Mouse (Mus musculus) CH12.LX (cell line): ENCODE measurements around the gene Fam71e2. TPM values are rescaled to one million over a fixed set of nuclear protein-coding genes. Genes with fewer than 3 reads are reported as not detected.

Experiments
- DNase-seq: peaks from one replicate; pipeline ENCODE4 v3.0.0-alpha.2; 2013; ENCODE audit errors: extremely low read depth
- H3K27ac ChIP-seq: 2 replicates; pipeline ENCODE4 v1.5.1; 2012; ENCODE audit warnings: low read depth, mild to moderate bottlenecking, control low read depth, moderate library complexity; ENCODE audit not compliant: insufficient read depth
- H3K27me3 ChIP-seq: replicated peaks from 2 replicates; pipeline ENCODE3; 2012; ENCODE audit warnings: inconsistent platforms
- H3K36me3 ChIP-seq, 2 experiments: replicated peaks in 1 of 2; 2 replicates each; pipeline versions ENCODE3 to v1.6.1; 2012; ENCODE audit warnings: inconsistent platforms in 1 of 2, low read length in 1 of 2, mild to moderate bottlenecking in 1 of 2, mixed read lengths in 1 of 2, moderate library complexity in 1 of 2; ENCODE audit not compliant: control insufficient read depth in 1 of 2, insufficient read depth in 1 of 2
- H3K4me1 ChIP-seq, 2 experiments: 2 replicates each; pipeline ENCODE4 v1.6.1; 2012; ENCODE audit warnings: inconsistent platforms in 1 of 2, moderate library complexity in 1 of 2; ENCODE audit not compliant: insufficient read depth in 2 of 2, control insufficient read depth in 1 of 2
- H3K4me2 ChIP-seq: 2 replicates; pipeline ENCODE4 v1.6.1; 2012; ENCODE audit warnings: low read depth, mild to moderate bottlenecking, control low read depth; ENCODE audit not compliant: poor library complexity, insufficient read depth, severe bottlenecking
- H3K4me3 ChIP-seq, 3 experiments: fragments of 150-350 bp in 1 of 3; sonication (generic) in 1 of 3; replicated peaks in 1 of 3; 2 replicates each; pipeline versions ENCODE3 to v1.5.1; 2011 to 2012; ENCODE audit warnings: low read depth in 2 of 3, low read length in 2 of 3, mild to moderate bottlenecking in 2 of 3, moderate library complexity in 2 of 3, control low read depth in 1 of 3, improper control_type of control experiment in 1 of 3, inconsistent platforms in 1 of 3, mixed read lengths in 1 of 3; ENCODE audit not compliant: poor library complexity in 1 of 3
- H3K79me2 ChIP-seq: replicated peaks from 2 replicates; pipeline ENCODE4 v1.6.1; 2012; ENCODE audit warnings: mild to moderate bottlenecking, moderate library complexity; ENCODE audit not compliant: control insufficient read depth, poor library complexity, insufficient read depth, severe bottlenecking; ENCODE audit errors: extremely low read depth
- H3K9ac ChIP-seq: 2 replicates; pipeline ENCODE4 v1.6.1; 2012; ENCODE audit warnings: low read depth, mild to moderate bottlenecking, control low read depth, moderate library complexity; ENCODE audit not compliant: insufficient read depth
- H3K9me3 ChIP-seq: replicated peaks from 2 replicates; pipeline ENCODE3; 2012; ENCODE audit warnings: low read length, inconsistent platforms, mixed read lengths
- CHD1 ChIP-seq: IDR thresholded peaks from 2 replicates; pipeline ENCODE4 v1.6.1; 2012; ENCODE audit warnings: low read depth, low read length, improper control_type of control experiment, inconsistent platforms
- CTCF ChIP-seq, 2 experiments: IDR thresholded peaks in 1 of 2; conservative IDR thresholded peaks in 1 of 2; 2 replicates each; pipeline ENCODE4 v1.5.1; 2011 to 2012; ENCODE audit warnings: low read depth in 2 of 2, low read length in 2 of 2, improper control_type of control experiment in 1 of 2, inconsistent platforms in 1 of 2, mild to moderate bottlenecking in 1 of 2, moderate library complexity in 1 of 2
- ELF1 ChIP-seq: IDR thresholded peaks from 2 replicates; pipeline ENCODE4 v1.6.1; 2014; ENCODE audit warnings: low read depth, mild to moderate bottlenecking, inconsistent platforms, low read length, improper control_type of control experiment
- ETS1 ChIP-seq: conservative IDR thresholded peaks from 2 replicates; pipeline ENCODE4 v1.6.1; 2012; ENCODE audit warnings: low read depth, mild to moderate bottlenecking, inconsistent platforms, low read length, improper control_type of control experiment, moderate library complexity
- JUND ChIP-seq: conservative IDR thresholded peaks from 2 replicates; pipeline ENCODE4 v1.6.1; 2011; ENCODE audit warnings: low read depth, low read length, improper control_type of control experiment
- KAT2A ChIP-seq: IDR thresholded peaks from 2 replicates; pipeline ENCODE4 v1.6.1; 2012; ENCODE audit warnings: low read length, improper control_type of control experiment, inconsistent platforms; ENCODE audit not compliant: insufficient replicate concordance
- MAFK ChIP-seq: IDR thresholded peaks from 2 replicates; pipeline ENCODE4 v1.6.1; 2011; ENCODE audit warnings: low read length, improper control_type of control experiment; ENCODE audit not compliant: insufficient replicate concordance
- MAX ChIP-seq: IDR thresholded peaks from 2 replicates; pipeline ENCODE4 v1.6.1; 2011; ENCODE audit warnings: low read length, improper control_type of control experiment
- MEF2A ChIP-seq: IDR thresholded peaks from 2 replicates; pipeline ENCODE4 v1.6.1; 2014; ENCODE audit warnings: low read depth, mild to moderate bottlenecking, inconsistent platforms, low read length, improper control_type of control experiment, borderline replicate concordance
- MXI1 ChIP-seq: IDR thresholded peaks from 2 replicates; pipeline ENCODE4 v1.6.1; 2011; ENCODE audit warnings: mild to moderate bottlenecking, low read depth, low read length, improper control_type of control experiment
- POLR2AphosphoS2 ChIP-seq: IDR thresholded peaks from 2 replicates; pipeline ENCODE4 v1.6.1; 2011; ENCODE audit warnings: low read depth, low read length, improper control_type of control experiment
- RAD21 ChIP-seq: IDR thresholded peaks from 2 replicates; pipeline ENCODE4 v1.6.1; 2011; ENCODE audit warnings: low read depth, mild to moderate bottlenecking, low read length, improper control_type of control experiment, moderate library complexity
- RCOR1 ChIP-seq: conservative IDR thresholded peaks from 2 replicates; pipeline ENCODE4 v1.6.1; 2012; ENCODE audit warnings: low read depth, mild to moderate bottlenecking, inconsistent platforms, low read length, improper control_type of control experiment
- TCF12 ChIP-seq: IDR thresholded peaks from 2 replicates; pipeline ENCODE4 v1.6.1; 2014; ENCODE audit warnings: low read depth, mild to moderate bottlenecking, inconsistent platforms, low read length, improper control_type of control experiment
- UBTF ChIP-seq: IDR thresholded peaks from 2 replicates; pipeline ENCODE4 v1.6.1; 2012; ENCODE audit warnings: low read depth, mild to moderate bottlenecking, inconsistent platforms, low read length, improper control_type of control experiment, moderate library complexity
- ZNF384 ChIP-seq: IDR thresholded peaks from 2 replicates; pipeline ENCODE4 v1.6.1; 2012; ENCODE audit warnings: low read depth, low read length, improper control_type of control experiment, inconsistent platforms
- dilution Hi-C: fragments of 300-500 bp; cut with MboI; formaldehyde crosslinking; loops from 2 replicates; pipeline ENCODE4 v1.14.3; 2020; ENCODE audit warnings: low sequenced_read_pairs; ENCODE audit not compliant: extremely low pct_unique_long_range_greater_than_20kb, extremely low pct_ligation_motif_present
- in situ Hi-C: fragments of 300-500 bp; cut with MboI; formaldehyde crosslinking; loops from 3 replicates; pipeline ENCODE4 v1.14.3; 2019; ENCODE audit warnings: low sequenced_read_pairs, low pct_ligation_motif_present, low pct_unique_long_range_greater_than_20kb, mixed read lengths
- polyA plus RNA-seq: library from polyadenylated mRNA; unstranded; fragments of >175 nt; gene quantifications from 2 replicates; pipeline ENCODE4 v1.2.1, GENCODE M21; 2012; ENCODE audit warnings: low read depth; ENCODE audit not compliant: insufficient read length
- total RNA-seq, 2 experiments: library from RNA; depleted of rRNA; stranded (reverse); fragments of 300-350 nt in 1 of 2; fragments of >200 nt in 1 of 2; gene quantifications; 2 replicates each; pipeline ENCODE4 v1.2.3; 2012 to 2014

The Fam71e2 gene
- total and polyA plus RNA-seq, 3 experiments, result not detected

GRCm38 (mm10) chr7:4782759-4783158 lies 11.7 kb upstream of the Fam71e2 start, which contains the start of the genes Il11 and Tmem190:
TSS of gene Il11 (minus strand) at chr7:4782859.
TSS of gene Tmem190 (plus strand) at chr7:4782937.
- H3K9ac ChIP-seq, result no peak within 1 kb of the TSS
- dilution Hi-C loops (no loop called here), in situ Hi-C loops (loop anchor here (5.0 to 10.0 kb wide), 3 partner anchors 35 to 158 kb away; no protein-coding TSS in a partner anchor)
- H3K36me3 ChIP-seq, result peaks cover 4 to 22% of the 10 kb centered on the region in 2 experiments
- no peaks in the 10 kb centered on the region for H3K79me2 ChIP-seq
- DNase-seq, result no peak
- H3K4me1 ChIP-seq, result peaks cover 9 to 36% of the 10 kb centered on the region in 2 experiments
- TF ChIP-seq RAD21 (no peak), ETS1 (no peak), MEF2A (no peak), MAX (no peak)
- H3K9me3 ChIP-seq, result no peaks in the 10 kb centered on the region
- H3K27me3 ChIP-seq, result peaks cover 3% of the 10 kb centered on the region
- no peak within 1 kb of the TSS for H3K4me3 ChIP-seq
- H3K27ac ChIP-seq, result no peak within 1 kb of the TSS
- no peak within 1 kb of the TSS for H3K4me2 ChIP-seq

- Histone ChIP-seq H3K4me3 (no peak overlapping the region), H3K27ac (no peak overlapping the region), H3K4me2 (no peak overlapping the region), H3K4me1 (peaks cover 9 to 30% of the 10 kb centered on the region in 2 experiments), H3K9me3 (no peaks in the 10 kb centered on the region), H3K36me3 (peaks cover 4 to 22% of the 10 kb centered on the region in 2 experiments), H3K79me2 (no peaks in the 10 kb centered on the region), H3K27me3 (peaks cover 7% of the 10 kb centered on the region), H3K9ac (no peak overlapping the region)
- TF ChIP-seq ZNF384 (no peak), ELF1 (no peak), MAFK (no peak), TCF12 (no peak), UBTF (no peak), RCOR1 (no peak), CTCF (conservative IDR thresholded peaks at IDR 0.05 in 1 of 2, IDR thresholded peaks at IDR 0.05 in 1 of 2; ENCODE audit: low read depth in 2 of 2, low read length in 2 of 2) (no peak), JUND (no peak), MXI1 (no peak)
- dilution Hi-C loops, result no loop called here
- no peak for DNase-seq
- in situ Hi-C loops, result loop anchor here (5.0 to 10.0 kb wide), 3 partner anchors 35 to 157 kb away; no protein-coding TSS in a partner anchor
Observed at GRCm38 (mm10) chr7:4782130-4782529, 11.0 kb upstream of the Fam71e2 start.

- H3K9me3 ChIP-seq, result no peaks in the 10 kb centered on the region
- in situ Hi-C loops, result loop anchor here (5.0 to 10.0 kb wide), 3 partner anchors 33 to 155 kb away; no protein-coding TSS in a partner anchor
- peaks cover 23% of the 10 kb centered on the region for H3K27me3 ChIP-seq
- TF ChIP-seq ETS1 (no peak; the same call in 1 of the 2 replicates), KAT2A (no peak), MXI1 (no peak), CHD1 (no peak), ELF1 (no peak), UBTF (no peak), POLR2AphosphoS2 (no peak), CTCF (conservative IDR thresholded peaks at IDR 0.05 in 1 of 2, IDR thresholded peaks at IDR 0.05 in 1 of 2; ENCODE audit: low read depth in 2 of 2, low read length in 2 of 2) (no peak)
- TF ChIP-seq, all 38 proteins: peak for 0
- dilution Hi-C loops, result no loop called here
- H3K4me2 ChIP-seq, result no peak overlapping the region
- no peaks in the 10 kb centered on the region for H3K79me2 ChIP-seq
- no peak overlapping the region for H3K9ac ChIP-seq
- H3K36me3 ChIP-seq, result peaks cover 2 to 17% of the 10 kb centered on the region in 2 experiments
- no peak for DNase-seq
- no peak overlapping the region for H3K4me3 ChIP-seq
- peaks cover 9 to 29% of the 10 kb centered on the region in 2 experiments for H3K4me1 ChIP-seq
- H3K27ac ChIP-seq, result no peak overlapping the region
Observed at GRCm38 (mm10) chr7:4779921-4780320, 8.8 kb upstream of the Fam71e2 start.
